Mouse (Mus musculus) kidney, adult 11 months (tissue): ENCODE measurements around the gene Frmd8.

Source experiments
- DNase-seq: peaks from one replicate; pipeline ENCODE4 v3.0.0; 2022

The Frmd8 gene

DNA sequence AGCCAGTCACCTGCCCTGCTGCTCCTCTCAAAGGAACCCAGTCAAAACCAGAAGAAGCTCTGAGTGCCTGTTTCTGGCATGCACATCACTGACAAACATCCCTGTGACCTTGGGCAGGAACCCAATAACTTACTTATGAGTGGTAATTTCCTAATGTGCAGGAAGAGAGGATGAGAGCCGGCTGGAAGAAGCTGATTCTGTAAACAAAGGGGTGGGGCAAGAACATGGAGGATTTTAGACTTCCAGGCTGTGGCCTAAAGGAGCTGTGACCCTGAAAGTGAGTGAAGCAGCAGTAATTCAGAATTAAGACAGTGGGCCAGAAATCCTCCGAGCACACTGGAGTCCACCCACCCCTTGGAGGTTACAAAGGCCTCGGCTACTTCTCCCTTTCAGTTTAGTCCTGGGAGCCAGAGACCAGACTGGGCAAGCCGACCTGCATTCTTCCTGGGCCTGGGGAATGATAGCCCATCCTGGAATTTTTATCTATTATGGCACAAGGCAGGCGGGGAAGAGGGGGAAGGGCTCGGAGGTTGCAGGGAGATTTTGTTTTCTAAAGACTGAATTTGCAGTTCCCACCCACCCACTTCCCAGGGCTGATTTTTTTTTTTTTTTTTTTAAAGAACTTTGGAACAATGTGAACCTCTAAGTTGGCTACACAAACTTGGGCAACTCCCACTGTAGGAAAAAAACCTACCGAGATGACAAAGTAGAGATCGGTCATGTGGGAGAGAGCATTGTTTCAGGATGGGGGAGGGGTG lies 68.8 kb downstream of the Frmd8 start:
- DNase-seq: peak; percentile 71

DNA sequence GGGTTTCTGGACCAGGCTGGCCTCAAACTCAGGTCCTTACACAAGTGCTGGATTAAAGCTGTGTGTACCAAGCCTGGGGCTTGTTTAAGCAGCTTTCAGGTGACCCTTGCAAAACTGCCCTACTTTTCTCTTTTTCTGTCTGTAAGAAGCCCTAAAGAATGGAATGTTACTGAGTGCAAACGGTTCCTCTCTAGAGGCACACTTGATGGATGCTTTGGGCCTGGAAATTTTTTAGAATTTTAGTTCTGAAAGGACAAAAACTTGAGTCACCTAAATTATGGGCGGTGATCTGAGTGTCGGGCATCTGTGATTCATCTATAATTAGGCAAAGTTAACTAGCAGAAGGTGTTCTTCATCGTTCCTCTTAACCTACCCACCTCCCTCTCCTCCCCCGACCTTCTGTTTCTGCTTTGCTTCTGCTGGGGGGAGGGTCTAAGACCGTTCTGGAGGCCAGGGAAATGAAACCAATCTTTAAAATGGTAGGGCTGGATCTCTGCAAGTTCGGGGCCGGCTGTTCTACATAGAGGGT lies 70.6 kb downstream of the Frmd8 start:
- no peak for DNase-seq

GRCm38 (mm10) chr19:5803881-5804279 lies 71.2 kb downstream of the Frmd8 start:
- no peak for DNase-seq

DNA sequence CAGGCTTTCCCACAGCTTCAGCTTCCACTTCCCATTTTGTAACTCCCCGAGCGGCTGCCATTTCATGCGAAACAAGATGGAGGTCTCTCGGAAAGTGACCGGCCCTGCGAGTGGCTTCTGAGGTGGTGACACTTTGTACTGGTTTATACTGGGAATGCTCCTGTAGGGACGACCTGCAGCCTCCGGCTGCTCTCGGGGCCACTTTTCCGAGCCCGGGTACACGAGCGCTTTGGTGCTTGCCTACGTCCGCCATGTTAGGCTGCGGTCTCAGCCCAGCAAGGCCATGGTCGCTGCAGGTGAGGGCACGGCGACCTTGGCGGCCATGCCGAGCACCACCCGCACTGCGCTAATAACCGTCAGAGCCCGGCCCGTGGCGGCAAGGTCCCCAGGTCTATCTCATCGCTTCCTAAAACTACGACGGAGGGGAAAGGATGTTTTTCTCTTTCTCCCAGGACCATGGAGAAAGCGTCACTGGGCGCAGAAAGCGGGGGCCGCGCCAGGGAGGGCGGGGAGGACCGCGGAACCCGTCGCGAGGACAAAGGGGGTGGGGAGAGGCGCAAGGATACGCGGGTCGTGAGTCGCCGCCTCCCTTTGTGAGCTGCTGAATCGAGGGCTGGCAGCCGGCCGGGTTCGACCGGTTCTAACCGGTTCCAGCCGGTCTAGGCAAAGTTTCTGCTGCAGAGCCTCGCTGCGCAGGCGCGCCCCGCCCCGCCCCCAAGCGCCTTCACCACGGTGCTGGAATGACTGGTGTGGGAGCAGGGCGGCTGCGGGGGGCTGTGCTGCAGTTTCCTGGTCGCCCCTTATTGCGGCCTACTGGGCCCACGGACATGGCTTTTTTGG lies 71.8 kb downstream of the Frmd8 start:
- peak; percentile 98 for DNase-seq

GRCm38 (mm10) chr19:5802787-5803040 lies 72.4 kb downstream of the Frmd8 start:
- no peak for DNase-seq

- peak; percentile 93 for DNase-seq
These were observed 72.9 kb downstream of the Frmd8 start for GRCm38 (mm10) chr19:5802011-5802786.

- DNase-seq: no peak
These were observed 73.6 kb downstream of the Frmd8 start for GRCm38 (mm10) chr19:5801432-5801964.

GRCm38 (mm10) chr19:5800632-5801431 lies 74.2 kb downstream of the Frmd8 start:
- no peak for DNase-seq

- DNase-seq: no peak
These were observed 74.8 kb downstream of the Frmd8 start for GRCm38 (mm10) chr19:5800350-5800631.
